Mouse (Mus musculus) ES-Bruce4 (cell line): ENCODE measurements around the gene Pcsk2.

Experiments used
- CTCF ChIP-seq: IDR thresholded peaks from one replicate; pipeline ENCODE4 v1.8.1; 2011; ENCODE audit warnings: low read depth, low read length
- POLR2A ChIP-seq: IDR thresholded peaks from one replicate; pipeline ENCODE4 v1.8.1; 2011; ENCODE audit warnings: low read length; ENCODE audit not compliant: insufficient read depth

DNA sequence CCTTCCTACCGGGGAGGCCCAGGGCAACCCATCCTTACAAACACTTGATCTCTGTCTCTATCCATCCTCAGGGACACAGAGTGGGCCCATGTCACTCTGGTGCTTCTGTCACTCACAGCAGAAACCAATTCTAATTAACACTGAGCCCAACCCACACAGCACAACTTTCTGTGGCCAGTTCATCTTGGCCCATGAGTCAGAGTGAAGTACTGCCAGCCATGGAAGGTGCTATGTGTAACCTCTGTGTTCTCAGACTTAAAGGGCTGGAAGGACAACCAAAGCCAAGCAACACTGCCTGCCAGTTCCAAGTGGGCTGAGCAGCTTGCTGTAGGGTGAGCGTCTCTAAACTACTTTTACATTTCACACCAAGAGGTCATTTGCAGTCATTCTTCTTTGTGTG is 313.2 kb downstream of the Pcsk2 start:
- TF ChIP-seq CTCF (no peak), POLR2A (no peak)
